Mouse (Mus musculus) lung, adult 2 months (tissue): ENCODE results near the gene Vsir. TPM values are rescaled to one million over a fixed set of nuclear protein-coding genes. Genes with fewer than 3 reads are reported as not detected.

Experiments used
- DNase-seq: peaks from one replicate; pipeline ENCODE4 v3.0.0; 2022
- H3K4me1 ChIP-seq: fragments of 200-500 bp; 2 replicates; pipeline ENCODE4 v1.6.1; 2011; ENCODE audit warnings: low read length; ENCODE audit not compliant: control insufficient read depth, insufficient read depth
- H3K4me3 ChIP-seq: fragments of 200-500 bp; replicated peaks from 2 replicates; pipeline ENCODE3; 2011; ENCODE audit warnings: low read depth, mild to moderate bottlenecking, control low read depth, low read length; ENCODE audit errors: extremely low read depth
- CTCF ChIP-seq: fragments of 200-500 bp; IDR thresholded peaks from 2 replicates; pipeline ENCODE4 v1.5.1; 2011; ENCODE audit warnings: mild to moderate bottlenecking, low read length, control low read depth; ENCODE audit not compliant: insufficient read depth
- POLR2A ChIP-seq: fragments of 200-500 bp; IDR thresholded peaks from 2 replicates; pipeline ENCODE4 v1.6.1; 2011; ENCODE audit warnings: low read depth, mild to moderate bottlenecking, control low read depth, low read length, borderline replicate concordance; ENCODE audit errors: extremely low read depth
- WGBS: fragments of 180-500 bp; shearing (Covaris S2); methylation state at CpG from one replicate; pipeline ENCODE4 v1.1.7; 2018; 5-methylcytosine and 5-hydroxymethylcytosine counted together
- polyA plus RNA-seq: library from polyadenylated mRNA; depleted of rRNA; stranded (reverse); fragments of >200 nt; gene quantifications from 2 replicates; pipeline ENCODE4 v1.2.3, GENCODE M21; 2012

Vsir gene
- polyA plus RNA-seq, 1 experiment: 87.9 TPM

GRCm38 (mm10) chr10:60363426-60363825, 16.8 kb downstream of the Vsir start:
- H3K4me1 ChIP-seq: peaks cover 5% of the 10 kb centered on the region; the same call in 1 of the 2 replicates
- H3K4me3 ChIP-seq: no peak overlapping the region
- no peak for DNase-seq
- TF ChIP-seq POLR2A: no peak
- no peak for TF ChIP-seq CTCF
- WGBS: 59% methylated on average over 6 of the region's 6 CpGs

- no peak for DNase-seq
- no peak for TF ChIP-seq CTCF
- no peak for TF ChIP-seq POLR2A
- no peak overlapping the region for H3K4me3 ChIP-seq
- H3K4me1 ChIP-seq: peaks cover 8% of the 10 kb centered on the region
- 68% methylated on average over 2 of the region's 2 CpGs for WGBS
Measured at GRCm38 (mm10) chr10:60367145-60367544, 20.5 kb downstream of the Vsir start.

GRCm38 (mm10) chr10:60367904-60368303, 21.3 kb downstream of the Vsir start:
- 51% methylated on average over 4 of the region's 4 CpGs for WGBS
- peaks cover 11% of the 10 kb centered on the region for H3K4me1 ChIP-seq
- no peak for DNase-seq
- no peak overlapping the region for H3K4me3 ChIP-seq
- no peak for TF ChIP-seq CTCF

GRCm38 (mm10) chr10:60369405-60369804, 22.8 kb downstream of the Vsir start:
- 71% methylated on average over 6 of the region's 6 CpGs for WGBS
- H3K4me3 ChIP-seq: no peak overlapping the region
- TF ChIP-seq POLR2A (no peak), CTCF (no peak)
- DNase-seq: no peak
- H3K4me1 ChIP-seq: peaks cover 17% of the 10 kb centered on the region

- H3K4me3 ChIP-seq: no peak overlapping the region
- no peak for DNase-seq
- peaks cover 20% of the 10 kb centered on the region for H3K4me1 ChIP-seq
- WGBS: 42% methylated on average over 2 of the region's 2 CpGs
- no peak for TF ChIP-seq POLR2A
- TF ChIP-seq CTCF: no peak
Measured at GRCm38 (mm10) chr10:60370098-60370497, 23.4 kb downstream of the Vsir start.

GRCm38 (mm10) chr10:60370601-60371061, 24.0 kb downstream of the Vsir start:
- WGBS: 51% methylated on average over 5 of the region's 5 CpGs
- DNase-seq: no peak
- H3K4me3 ChIP-seq: no peak overlapping the region
- TF ChIP-seq POLR2A: no peak
- no peak for TF ChIP-seq CTCF
- H3K4me1 ChIP-seq: peaks cover 20% of the 10 kb centered on the region

- H3K4me1 ChIP-seq: peaks cover 20% of the 10 kb centered on the region
- H3K4me3 ChIP-seq: no peak overlapping the region
- 43% methylated on average over 5 of the region's 5 CpGs for WGBS
- no peak for DNase-seq
- TF ChIP-seq POLR2A (no peak), CTCF (no peak)
Measured at GRCm38 (mm10) chr10:60371596-60372386, 25.1 kb downstream of the Vsir start.

- TF ChIP-seq CTCF (no peak), POLR2A (no peak)
- no peak for DNase-seq
- WGBS: 41% methylated on average over 6 of the region's 6 CpGs
- H3K4me1 ChIP-seq: peaks cover 18% of the 10 kb centered on the region
- no peak overlapping the region for H3K4me3 ChIP-seq
Measured at GRCm38 (mm10) chr10:60373543-60373936, 26.9 kb downstream of the Vsir start.

GRCm38 (mm10) chr10:60373937-60374578, 27.4 kb downstream of the Vsir start:
- WGBS: 29% methylated on average over 8 of the region's 8 CpGs
- peak; percentile 38 for DNase-seq
- peaks cover 18% of the 10 kb centered on the region for H3K4me1 ChIP-seq
- TF ChIP-seq POLR2A: no peak
- 0 out of 2 replicates have a peak, but pooled peaks have one; percentile 8 for TF ChIP-seq CTCF
- no peak overlapping the region for H3K4me3 ChIP-seq

GRCm38 (mm10) chr10:60376704-60377103, 30.1 kb downstream of the Vsir start:
- TF ChIP-seq CTCF: no peak
- TF ChIP-seq POLR2A: no peak
- DNase-seq: no peak
- Histone ChIP-seq H3K4me1 (peaks cover 22% of the 10 kb centered on the region), H3K4me3 (no peak overlapping the region)
- 68% methylated on average over 16 of the region's 16 CpGs for WGBS
